Mouse (Mus musculus) ES-E14 (cell line): ENCODE data around the gene Srsf3.

Experiments
- CHD2 ChIP-seq: IDR thresholded peaks from 2 replicates; pipeline ENCODE4 v1.6.1; 2014; ENCODE audit warnings: mild to moderate bottlenecking, low read depth, low read length, inconsistent platforms
- HCFC1 ChIP-seq: IDR thresholded peaks from 2 replicates; pipeline ENCODE4 v1.6.1; 2012; ENCODE audit warnings: low read length, inconsistent platforms, borderline replicate concordance; ENCODE audit not compliant: insufficient read depth
- MAFK ChIP-seq: IDR thresholded peaks from 2 replicates; pipeline ENCODE4 v1.6.1; 2014; ENCODE audit warnings: mild to moderate bottlenecking, low read depth, low read length, inconsistent platforms; ENCODE audit not compliant: insufficient read depth
- ZC3H11A ChIP-seq: IDR thresholded peaks from 2 replicates; pipeline ENCODE4 v1.6.1; 2012; ENCODE audit warnings: low read depth, mild to moderate bottlenecking, inconsistent platforms, low read length, borderline replicate concordance
- ZNF384 ChIP-seq: IDR thresholded peaks from 2 replicates; pipeline ENCODE4 v1.6.1; 2012; ENCODE audit warnings: low read depth, low read length, inconsistent platforms

GRCm38 (mm10) chr17:29044146-29044924 is 11.9 kb downstream of the Srsf3 start:
- TF ChIP-seq HCFC1 = no peak
- TF ChIP-seq MAFK = no peak
- TF ChIP-seq ZNF384 = no peak
- no peak for TF ChIP-seq ZC3H11A
- no peak for TF ChIP-seq CHD2
